Mouse (Mus musculus) adipocyte (in vitro differentiated cells): ENCODE measurements around the gene Hoxd8.

ENCODE experiments used
- DNase-seq: peaks from one replicate; pipeline ENCODE4 v3.0.0-alpha.2; 2016; ENCODE audit warnings: low spot score

The Hoxd8 gene

DNA sequence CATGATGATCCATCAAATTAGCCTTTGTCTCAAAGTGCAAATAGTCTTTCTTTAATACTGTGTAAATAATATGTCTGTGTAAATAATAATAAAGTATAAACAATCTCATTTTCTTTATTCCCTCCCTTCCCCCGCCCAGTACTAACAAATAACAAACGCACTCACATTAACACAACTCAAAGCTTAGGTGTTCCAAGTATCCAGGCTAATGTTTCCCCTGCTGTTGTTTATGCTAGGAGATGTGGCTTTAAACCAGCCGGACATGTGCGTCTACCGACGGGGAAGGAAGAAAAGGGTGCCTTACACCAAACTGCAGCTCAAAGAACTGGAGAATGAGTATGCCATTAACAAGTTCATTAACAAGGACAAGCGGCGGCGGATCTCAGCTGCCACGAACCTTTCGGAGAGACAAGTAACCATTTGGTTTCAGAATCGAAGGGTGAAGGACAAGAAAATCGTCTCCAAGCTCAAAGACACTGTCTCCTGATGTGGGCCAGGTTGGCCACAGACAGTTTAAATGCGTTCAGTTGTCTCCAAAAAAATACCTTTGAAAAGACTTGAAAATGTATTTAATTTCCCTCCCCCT, 34.7 kb upstream of the Hoxd8 start:
- DNase-seq, result no peak

DNA sequence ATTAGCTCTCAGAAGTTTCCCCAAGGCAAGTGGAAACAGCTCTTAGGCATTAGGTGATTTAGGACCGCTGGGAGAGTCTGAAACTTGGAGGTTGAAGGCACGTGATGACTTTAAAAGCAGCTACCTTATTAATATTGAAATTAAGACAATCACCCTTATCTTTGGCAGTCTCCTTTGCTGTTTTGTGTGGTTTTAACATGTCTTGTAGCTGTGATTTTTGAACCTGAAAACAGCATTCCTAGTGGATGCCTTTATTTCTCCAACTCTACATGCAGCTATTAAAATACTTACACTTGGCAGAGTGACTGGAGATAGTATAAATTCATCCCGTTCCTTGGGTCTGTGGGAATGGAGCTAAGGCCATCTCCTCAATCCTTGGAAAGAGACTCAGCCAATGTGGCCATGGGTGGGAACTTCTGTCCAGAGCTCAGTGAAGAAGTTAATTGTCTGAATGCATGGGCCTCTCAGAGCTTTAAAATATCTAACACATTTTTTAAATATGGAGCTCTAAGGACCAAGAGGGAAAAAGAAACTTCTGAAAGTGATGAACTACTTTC, 33.7 kb upstream of the Hoxd8 start:
- DNase-seq, result no peak

DNA sequence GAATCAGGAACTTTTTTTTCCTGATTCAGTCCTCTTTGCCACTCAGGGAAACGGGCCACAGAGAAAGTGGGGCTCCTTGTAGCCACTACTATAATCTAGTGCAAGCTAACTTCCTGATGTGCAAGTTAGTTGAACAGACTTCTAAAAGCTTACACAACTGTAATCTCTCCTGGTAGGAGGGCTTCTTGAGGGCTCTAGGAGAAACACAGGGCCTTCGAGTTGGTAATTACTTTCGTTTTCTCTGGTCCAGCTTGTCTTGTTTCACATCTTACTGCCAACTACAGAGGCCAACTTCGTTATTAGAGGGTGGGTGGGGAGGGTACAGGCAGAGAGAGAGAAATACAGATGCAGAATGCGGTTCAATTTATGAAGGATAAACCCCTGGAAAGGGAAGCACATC, 32.6 kb upstream of the Hoxd8 start:
- DNase-seq, result no peak

DNA sequence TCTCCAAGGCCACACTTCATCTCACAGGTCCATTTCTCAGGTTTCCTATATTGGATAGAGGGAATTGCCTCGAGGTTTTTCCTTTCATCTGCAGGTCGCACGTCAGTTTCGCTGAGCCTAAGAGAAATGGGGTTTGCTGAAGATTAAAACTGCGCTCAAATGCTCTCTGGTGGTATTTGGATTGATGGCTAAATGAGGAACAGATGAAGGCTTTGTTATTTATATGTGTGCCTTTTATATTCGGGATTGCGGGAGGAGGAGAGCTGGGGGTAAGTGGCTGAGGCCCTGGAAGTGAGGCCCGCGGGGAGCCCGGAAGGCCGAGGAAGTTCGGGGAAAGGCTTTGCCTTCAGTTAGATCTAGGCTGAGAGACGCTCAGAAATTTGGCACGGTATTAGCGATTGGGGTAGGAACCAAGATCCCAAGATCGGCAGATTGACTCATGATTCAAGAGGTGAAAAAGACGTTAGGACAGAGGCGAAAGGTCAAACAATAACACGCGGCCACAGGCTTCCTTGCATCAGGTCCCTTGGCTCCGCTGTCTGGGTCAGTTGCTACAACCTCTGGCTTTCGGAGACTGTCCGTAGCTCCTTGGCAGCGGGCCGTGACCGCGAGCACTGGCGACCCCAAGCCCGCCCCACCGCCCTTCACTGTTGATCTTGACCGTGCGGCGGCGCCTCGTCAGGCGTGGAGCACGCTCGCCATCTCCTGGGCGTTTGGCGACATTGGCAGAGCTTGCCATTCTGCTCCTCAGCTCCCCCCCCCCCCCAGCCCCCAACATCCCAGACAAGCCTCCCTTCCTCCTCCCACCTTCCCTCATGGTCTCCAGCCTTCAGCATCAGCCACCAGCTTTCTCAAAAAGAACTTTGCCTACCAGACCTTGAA, 31.7 kb upstream of the Hoxd8 start:
- no peak for DNase-seq

DNA sequence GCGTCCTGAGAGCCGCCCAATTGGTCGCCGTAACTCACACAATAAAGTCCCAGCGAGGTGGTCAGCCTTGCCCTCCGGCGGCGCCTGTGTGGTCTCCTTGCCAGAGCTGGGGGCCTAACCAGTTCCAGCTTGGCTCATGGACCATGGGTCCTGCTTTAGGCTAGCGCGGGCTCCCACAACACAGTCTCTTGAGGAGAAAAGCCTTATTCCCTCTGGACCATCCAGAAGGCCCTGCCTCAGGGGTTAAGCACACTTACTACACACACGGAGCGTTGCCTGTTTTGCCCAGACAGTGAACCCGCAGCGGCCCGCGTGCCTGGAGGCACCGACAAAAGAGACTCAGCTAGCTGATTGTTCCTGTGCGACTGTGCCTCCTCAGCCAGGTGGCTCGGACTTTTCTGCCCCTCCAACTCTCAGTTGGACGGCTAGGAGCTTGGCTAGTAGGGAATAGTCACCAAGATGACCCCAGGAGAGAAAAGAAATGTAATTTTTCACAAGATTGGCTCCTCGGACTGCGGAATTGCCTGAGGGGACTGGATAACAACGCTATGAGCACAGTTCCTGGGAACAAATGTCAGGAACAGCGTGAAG, 30.5 kb upstream of the Hoxd8 start:
- DNase-seq, result no peak

DNA sequence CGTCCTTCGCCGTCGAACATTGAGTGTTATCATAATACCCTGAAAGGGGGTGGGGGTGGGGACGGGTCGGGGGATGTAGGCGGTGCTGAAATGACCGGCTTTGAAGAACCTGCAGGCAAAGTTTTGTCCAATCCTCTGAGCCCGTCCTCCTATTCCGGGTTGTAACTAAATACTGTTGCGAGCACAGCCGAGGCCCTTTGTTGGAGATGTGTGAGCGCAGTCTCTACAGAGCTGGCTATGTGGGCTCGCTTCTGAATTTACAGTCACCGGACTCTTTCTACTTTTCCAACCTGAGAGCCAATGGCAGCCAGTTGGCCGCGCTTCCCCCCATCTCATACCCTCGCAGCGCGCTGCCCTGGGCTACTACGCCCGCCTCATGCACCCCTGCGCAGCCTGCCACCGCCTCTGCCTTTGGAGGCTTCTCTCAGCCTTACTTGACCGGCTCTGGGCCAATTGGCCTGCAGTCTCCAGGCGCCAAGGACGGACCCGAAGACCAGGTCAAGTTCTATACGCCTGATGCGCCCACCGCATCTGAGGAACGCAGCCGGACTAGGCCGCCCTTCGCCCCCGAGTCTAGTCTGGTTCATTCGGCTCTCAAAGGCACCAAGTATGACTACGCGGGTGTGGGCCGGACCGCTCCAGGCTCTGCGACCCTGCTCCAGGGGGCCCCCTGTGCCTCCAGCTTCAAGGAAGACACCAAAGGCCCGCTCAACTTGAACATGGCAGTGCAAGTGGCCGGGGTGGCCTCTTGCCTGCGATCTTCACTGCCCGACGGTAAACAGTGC, 29.3 kb upstream of the Hoxd8 start, which contains the start of gene Hoxd12:
Hoxd12 (plus strand) TSS at position 133 of the 785 bp plus-strand sequence.
- DNase-seq, result no peak

DNA sequence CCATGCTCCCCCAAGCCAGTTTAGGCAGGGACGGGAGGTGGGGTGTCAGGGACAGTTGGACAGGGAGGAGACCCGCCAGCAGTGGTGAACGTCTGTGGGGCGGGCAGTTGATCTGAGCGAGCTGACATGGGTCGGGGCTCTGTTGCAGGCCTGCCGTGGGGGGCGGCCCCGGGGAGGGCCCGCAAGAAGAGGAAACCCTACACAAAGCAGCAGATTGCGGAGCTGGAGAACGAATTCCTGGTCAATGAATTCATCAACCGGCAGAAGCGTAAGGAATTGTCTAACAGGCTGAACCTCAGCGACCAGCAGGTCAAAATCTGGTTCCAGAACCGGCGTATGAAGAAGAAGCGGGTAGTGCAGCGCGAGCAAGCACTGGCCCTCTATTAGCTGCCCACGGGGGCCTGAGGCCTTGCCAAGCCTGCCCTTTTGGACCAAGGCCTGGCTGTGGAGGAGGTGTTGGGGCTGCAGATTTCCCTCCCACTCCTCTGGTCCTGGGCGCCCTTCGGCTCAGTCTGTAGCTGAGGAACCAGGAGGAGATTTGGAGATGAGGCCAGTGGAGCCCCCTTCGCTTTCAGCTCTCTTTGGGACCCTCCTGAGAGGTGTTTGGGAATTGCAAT, 28.6 kb upstream of the Hoxd8 start:
- no peak for DNase-seq

DNA sequence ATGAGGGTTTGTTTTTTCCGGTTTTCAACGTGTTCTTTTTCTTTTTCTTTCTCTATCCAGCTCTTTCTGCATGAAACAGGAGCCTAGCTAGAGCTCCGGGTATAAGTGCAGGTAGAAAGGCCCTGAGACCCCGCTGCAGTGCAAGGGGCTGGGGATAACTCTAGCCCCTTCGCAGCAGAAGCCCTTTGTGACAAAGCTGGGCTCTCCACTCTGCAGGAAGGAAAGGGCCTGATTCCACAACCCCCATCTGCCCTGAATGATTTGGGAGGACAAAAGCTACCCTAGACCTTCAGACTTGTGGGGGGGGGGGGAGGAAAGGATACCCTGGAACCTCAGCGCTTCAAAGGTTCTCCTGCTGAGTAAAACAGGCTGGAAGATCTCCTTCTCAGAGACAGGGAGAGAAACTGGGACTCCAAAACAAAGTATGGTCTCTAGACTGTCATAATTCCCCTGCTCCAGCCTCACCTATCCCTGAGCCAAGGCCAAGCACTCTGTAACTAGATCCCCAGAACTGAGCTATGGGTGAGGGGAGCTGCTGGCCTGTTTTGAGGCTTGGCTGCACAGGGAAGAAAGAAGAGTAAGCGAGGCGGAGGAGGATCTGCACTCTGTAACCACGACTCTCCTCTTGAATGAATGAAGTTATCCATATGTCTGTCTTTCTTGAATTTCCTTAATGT, 27.9 kb upstream of the Hoxd8 start:
- DNase-seq, result no peak

DNA sequence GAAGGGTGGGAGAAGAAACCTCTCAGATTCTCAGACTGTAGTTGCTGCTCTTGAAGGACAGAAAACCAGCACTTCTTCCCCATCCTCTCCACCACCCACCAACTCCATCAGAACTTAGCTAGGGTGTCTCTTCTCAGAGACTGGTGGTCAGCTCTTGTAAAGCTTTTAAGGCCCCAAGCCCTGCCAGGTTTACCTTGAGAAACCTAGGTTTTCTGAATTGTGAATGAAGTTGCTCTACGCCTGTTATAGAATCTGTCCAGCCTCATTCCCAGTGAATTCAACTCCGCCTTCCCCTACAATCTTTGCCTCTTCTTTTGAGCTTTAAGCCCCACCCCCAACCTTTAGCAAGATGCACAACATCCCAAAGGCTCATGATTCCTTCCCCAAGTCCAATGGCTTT, 27.3 kb upstream of the Hoxd8 start:
- no peak for DNase-seq

DNA sequence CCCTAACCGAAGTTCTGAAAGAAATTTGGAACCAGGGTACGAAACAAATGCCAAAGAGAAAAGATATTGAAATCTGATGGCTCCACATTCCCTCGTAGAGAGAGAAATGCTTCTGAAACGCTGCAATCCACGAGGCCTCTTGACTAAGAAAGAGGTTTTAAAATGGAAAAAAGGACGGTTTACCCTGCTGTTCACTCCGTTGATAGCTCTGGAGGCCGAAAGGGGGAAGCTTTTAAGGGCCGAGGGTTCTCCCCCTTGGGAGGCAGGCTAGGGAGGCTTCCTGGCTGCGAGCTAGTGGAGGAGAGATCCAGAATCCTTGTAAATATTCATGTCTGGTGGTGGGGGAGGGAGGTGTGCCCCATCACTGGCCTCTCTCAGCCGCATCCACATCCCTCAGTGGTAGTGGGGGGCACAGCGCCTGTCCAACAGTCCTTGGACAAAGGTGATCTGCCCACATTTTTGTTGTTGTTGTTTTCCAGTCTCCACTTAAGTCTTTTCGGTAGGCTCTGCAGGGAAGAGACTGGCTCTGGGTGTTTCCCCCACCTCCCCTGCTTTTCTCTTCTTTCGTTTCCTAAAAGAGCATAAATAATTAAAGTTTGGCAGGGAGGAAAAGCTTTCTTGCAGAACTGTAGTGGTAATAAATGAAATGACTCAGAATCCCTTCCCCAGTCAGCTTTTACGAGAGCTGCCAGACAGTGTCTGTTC, 25.4 kb upstream of the Hoxd8 start, which contains the start of gene Hoxd11:
Hoxd11 (plus strand) TSS at position 667 of the 705 bp plus-strand sequence.
- DNase-seq, result no peak

DNA sequence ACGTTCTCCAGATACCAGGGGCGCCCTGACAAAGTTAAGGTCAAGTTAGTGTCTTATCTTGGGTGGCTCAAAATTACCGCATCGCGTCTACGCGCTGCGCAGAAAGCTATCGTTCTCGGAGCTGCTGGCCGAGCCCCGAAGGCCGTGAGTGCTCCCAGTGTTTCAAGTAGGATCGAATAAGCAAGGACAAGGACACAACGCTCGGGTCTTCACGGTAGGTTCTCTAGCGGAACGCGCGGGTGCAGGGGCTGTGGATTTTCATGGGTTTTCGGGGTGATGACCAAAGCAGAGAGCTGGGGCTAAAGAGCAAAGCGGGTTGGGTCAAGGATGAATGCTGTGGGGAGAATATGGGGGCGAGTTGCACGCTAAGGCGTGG, 24.8 kb upstream of the Hoxd8 start:
- DNase-seq, result no peak

DNA sequence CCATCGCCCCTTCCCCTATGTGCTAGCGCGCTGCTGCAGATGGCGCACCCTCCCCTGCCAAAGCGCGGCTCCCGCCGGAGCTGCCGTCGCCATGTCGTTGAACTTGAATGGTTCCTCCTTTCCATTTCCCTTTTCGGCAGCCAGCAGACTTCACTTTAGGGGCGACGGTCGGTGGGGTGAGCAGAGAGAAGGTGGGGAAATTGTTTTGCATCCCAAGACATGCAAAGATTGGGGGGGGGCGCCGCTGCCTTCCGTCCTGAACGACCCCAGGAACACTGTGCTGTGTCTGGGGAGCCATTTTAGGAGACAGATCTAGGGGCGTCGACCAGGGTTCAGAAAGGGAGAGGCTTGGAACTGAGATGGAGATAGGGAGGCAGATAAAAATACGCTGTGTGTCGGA, 24.4 kb upstream of the Hoxd8 start:
- DNase-seq, result no peak

DNA sequence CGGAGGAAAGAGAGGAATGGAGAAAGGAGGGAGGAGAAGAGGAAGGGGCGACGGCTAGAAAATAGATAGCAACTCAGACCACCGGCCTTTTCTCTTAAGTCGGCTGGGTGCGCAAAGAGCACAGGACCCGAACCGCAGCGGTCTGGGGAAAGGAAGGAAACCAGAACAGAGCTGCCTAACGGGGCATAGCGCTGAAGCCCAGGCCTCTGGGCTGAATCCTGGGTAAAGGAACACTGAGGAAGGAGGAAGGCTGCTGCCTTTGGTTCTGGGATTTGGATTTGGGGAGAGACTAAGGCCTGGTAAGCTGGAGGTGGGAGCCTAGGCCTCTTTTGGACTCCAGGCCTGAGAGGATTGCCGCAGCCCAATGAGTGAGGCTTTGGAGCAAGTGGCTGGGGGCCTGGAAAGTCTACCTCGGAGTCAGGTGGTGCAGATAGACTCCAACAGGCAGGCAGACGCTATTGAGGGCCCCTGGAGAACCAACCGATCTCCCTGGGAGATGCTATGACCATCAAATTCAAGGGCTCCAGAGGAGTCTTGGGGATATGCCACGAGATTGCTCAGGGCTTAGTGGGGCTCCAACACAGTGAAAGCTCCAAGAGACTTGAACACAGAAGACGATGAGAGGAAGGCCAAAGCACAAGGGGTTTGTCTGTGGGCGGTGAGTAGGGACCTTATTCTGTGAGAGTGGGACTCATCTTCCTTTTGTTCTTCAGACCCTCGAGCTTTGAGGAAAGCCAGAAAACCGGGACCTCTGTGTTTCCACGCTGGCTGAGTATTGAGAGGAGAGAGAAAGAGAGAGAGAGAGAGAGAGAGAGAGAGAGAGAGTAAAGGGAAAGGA, 23.6 kb upstream of the Hoxd8 start:
- no peak for DNase-seq

DNA sequence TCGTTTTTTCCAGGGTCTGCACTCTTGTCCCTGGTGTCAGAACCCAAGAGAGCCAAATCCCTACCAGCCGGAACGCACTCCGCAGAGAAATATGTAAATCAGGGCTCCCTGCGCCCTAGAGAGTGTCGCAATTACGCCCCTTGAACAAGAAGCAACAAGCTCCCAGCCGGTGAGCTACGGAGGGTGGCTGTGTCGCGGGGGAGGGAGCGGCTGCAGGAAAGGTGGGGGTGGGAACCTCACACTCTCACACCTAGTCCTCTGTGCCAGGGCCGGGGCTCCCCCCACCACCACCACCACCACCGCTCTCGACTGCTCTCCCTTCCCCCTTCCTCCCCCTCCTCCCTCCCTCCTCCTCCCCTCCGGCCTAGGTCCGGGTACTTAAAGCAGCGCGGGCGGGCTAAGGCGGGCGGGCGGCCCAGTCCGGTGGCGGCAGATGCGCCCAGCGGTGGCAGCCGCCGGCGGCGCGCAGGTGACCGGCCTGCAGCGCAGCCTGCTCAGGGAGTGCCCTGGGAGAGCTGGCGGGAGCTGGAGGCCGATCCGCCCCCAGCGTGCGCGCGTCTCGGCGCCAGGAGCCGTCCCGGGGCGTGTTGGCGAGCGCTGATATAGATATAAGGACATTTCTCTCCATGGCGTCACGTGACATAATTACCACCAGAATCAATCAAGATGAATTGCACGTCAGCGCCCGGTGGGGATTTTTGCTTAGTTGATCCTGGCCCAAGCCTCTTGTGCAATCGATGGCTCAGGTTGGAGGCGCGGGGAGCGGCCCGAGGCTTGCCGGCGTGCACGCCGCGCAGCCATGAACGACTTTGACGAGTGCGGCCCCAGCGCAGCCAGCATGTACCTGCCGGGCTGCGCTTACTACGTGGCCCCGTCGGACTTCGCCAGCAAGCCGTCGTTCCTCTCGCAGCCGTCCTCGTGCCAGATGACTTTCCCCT, 22.6 kb upstream of the Hoxd8 start:
- no peak for DNase-seq

DNA sequence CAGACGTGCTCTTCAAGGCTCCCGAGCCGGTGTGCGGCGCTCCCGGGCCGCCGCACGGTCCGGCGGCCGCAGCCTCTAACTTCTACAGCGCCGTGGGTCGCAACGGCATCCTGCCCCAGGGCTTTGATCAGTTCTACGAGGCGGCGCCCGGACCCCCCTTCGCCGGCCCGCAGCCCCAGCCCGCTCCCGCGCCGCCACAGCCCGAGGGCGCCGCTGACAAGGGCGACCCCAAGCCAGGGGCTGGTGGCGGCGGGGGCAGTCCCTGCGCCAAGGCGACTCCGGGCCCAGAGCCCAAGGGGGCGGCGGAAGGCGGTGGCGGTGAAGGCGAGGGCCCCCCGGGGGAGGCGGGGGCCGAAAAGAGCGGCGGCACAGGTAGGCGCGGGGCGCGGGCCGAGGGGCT, 21.6 kb upstream of the Hoxd8 start:
- no peak for DNase-seq

DNA sequence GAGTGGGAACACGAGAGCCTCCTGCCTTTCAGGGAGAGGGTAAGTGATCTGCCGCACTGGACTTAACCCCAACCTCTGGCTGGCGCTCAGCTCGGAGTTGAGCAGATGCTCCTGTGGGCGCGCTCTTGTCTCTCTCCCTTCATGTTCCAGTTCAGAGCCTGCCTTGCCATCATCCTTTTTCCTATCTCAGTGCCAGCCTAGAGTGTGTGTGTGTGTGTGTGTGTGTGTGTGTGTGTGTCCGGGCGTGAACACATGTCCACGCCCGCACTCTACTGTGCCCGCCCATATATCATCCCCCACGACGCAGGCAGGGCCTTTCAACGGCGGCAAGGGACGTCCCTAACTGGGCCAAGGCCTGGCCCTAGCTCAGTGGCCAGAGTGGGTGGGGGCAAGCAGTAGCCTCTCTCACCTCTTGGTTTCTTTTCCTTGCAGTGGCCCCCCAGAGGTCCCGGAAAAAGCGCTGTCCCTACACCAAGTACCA, 20.9 kb upstream of the Hoxd8 start:
- DNase-seq, result no peak

DNA sequence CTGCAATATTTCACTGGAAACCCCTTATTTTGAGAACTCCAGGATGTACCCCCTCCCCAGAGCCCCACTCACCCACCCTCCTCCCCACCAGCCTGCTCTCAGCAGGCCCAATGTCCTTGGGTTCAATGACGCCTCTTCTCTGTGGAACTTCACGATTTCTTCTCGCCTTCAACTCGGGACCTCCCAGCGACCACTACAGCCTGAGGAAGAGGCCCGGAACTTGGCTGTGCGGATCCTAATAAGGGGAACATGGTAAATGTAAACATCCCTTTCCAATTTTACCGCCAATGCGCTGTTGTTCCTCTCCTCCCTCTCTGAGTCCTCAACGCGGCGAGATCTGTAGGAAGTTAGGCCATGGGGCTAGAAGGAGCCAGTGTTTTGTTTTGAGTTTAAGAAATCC, 20.3 kb upstream of the Hoxd8 start:
- DNase-seq, result no peak

DNA sequence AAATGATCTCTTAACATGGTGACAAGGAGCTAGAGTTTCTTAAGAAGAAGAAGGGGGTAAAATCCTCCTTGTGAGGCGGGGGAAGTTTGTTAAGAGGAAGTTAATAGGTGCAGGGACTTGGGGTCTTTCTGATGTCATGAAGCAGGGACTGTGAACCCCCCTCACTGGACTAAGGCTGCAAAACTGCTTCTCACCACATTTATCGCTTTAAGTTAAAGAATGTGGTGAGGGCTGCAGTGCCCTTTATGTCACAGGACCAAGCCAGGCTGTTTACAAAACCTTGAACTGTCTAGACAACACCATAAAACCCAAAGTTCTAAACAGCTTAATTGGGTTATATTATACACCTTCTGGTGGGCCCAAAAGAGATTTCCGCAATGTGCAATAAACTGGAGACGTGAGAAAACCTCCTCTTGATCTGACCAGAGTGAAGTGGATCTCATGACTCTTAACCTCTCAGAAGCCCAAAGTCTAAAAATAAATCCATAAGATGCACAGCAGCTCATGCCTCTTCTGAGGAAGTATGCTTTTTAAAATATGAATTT, 19.3 kb upstream of the Hoxd8 start:
- no peak for DNase-seq
